Mouse (Mus musculus): Measurements from ENCODE around the gene Ripor2. TPM values are rescaled to one million over a fixed set of nuclear protein-coding genes. Genes with fewer than 3 reads are reported as not detected.

The Ripor2 gene
- polyA plus RNA-seq (2011; ENCODE audit: insufficient read depth, insufficient read length, low replicate concordance, missing spikeins): 22.5 and 41.4 TPM in 2 replicates

GRCm38 (mm10) chr13:24581833-24582232 lies at the start of gene Ripor2:
Ripor2 (plus strand) TSS chr13:24582189.
- no peak for TF ChIP-seq CTCF (IDR thresholded peaks at IDR 0.05; ENCODE audit: control insufficient read depth, insufficient read depth, low read length)
- TF ChIP-seq POLR2A (IDR thresholded peaks at IDR 0.05; ENCODE audit: borderline replicate concordance, control insufficient read depth, low read depth, low read length): no peak
- peak within 1 kb of the TSS; percentile 22; the same call in 1 of the 2 replicates for H3K27ac ChIP-seq (ENCODE audit: control insufficient read depth, insufficient read depth, low read depth, low read length, poor library complexity)
- 96% methylated on average over 10 of the region's 10 CpGs for WGBS
- peaks cover 3% of the 10 kb centered on the region; the same call in 1 of the 2 replicates for H3K4me1 ChIP-seq (ENCODE audit: control insufficient read depth, insufficient read depth, low read length)
- no peak within 1 kb of the TSS for H3K4me3 ChIP-seq (replicated peaks; ENCODE audit: control insufficient read depth, low read depth, low read length)

GRCm38 (mm10) chr13:24536531-24537167 lies 45.3 kb upstream of the Ripor2 start:
- H3K4me1 ChIP-seq (ENCODE audit: control insufficient read depth, insufficient read depth, low read length): no peaks in the 10 kb centered on the region; the same call in 1 of the 2 replicates
- no peak overlapping the region for H3K27ac ChIP-seq (ENCODE audit: control insufficient read depth, insufficient read depth, low read depth, low read length, poor library complexity)
- TF ChIP-seq POLR2A (IDR thresholded peaks at IDR 0.05; ENCODE audit: borderline replicate concordance, control insufficient read depth, low read depth, low read length): no peak
- TF ChIP-seq CTCF (IDR thresholded peaks at IDR 0.05; ENCODE audit: control insufficient read depth, insufficient read depth, low read length): no peak
- H3K4me3 ChIP-seq (replicated peaks; ENCODE audit: control insufficient read depth, low read depth, low read length): no peak overlapping the region
- WGBS: 84% methylated on average over 6 of the region's 6 CpGs

GRCm38 (mm10) chr13:24538012-24538411 lies 44.0 kb upstream of the Ripor2 start:
- no peaks in the 10 kb centered on the region; the same call in 1 of the 2 replicates for H3K4me1 ChIP-seq (ENCODE audit: control insufficient read depth, insufficient read depth, low read length)
- 91% methylated on average over 2 of the region's 2 CpGs for WGBS
- TF ChIP-seq CTCF (IDR thresholded peaks at IDR 0.05; ENCODE audit: control insufficient read depth, insufficient read depth, low read length) (peak; percentile 28; the same call in 1 of the 2 replicates), POLR2A (IDR thresholded peaks at IDR 0.05; ENCODE audit: borderline replicate concordance, control insufficient read depth, low read depth, low read length) (no peak)
- no peak overlapping the region for H3K4me3 ChIP-seq (replicated peaks; ENCODE audit: control insufficient read depth, low read depth, low read length)
- no peak overlapping the region for H3K27ac ChIP-seq (ENCODE audit: control insufficient read depth, insufficient read depth, low read depth, low read length, poor library complexity)

- WGBS: 76% methylated on average over 5 of the region's 5 CpGs
- no peaks in the 10 kb centered on the region; the same call in 1 of the 2 replicates for H3K4me1 ChIP-seq (ENCODE audit: control insufficient read depth, insufficient read depth, low read length)
- no peak overlapping the region for H3K4me3 ChIP-seq (replicated peaks; ENCODE audit: control insufficient read depth, low read depth, low read length)
- TF ChIP-seq CTCF (IDR thresholded peaks at IDR 0.05; ENCODE audit: control insufficient read depth, insufficient read depth, low read length) (no peak), POLR2A (IDR thresholded peaks at IDR 0.05; ENCODE audit: borderline replicate concordance, control insufficient read depth, low read depth, low read length) (no peak)
- no peak overlapping the region for H3K27ac ChIP-seq (ENCODE audit: control insufficient read depth, insufficient read depth, low read depth, low read length, poor library complexity)
These were observed 43.0 kb upstream of the Ripor2 start for GRCm38 (mm10) chr13:24538941-24539340.

DNA sequence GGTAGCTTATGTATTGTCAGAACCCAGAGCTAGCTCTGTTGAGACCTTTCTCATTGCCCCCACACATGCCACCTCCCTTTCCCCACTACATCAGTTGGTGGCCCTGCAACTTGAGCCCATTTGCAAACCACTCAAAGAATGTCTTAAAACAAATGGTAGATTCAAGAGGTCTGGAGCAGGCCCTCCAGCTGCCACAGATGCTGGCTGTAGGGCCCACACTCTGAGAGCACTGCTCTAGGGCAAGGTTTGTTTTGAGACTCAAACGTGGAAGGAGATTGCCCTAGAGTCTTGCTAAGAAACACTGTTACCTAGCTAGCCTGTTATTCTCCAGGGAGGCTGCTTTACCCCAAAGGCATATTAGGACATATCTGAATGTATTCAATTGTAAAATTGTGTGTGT lies 36.3 kb upstream of the Ripor2 start:
- Histone ChIP-seq H3K4me1 (ENCODE audit: control insufficient read depth, insufficient read depth, low read length) (peaks cover 4% of the 10 kb centered on the region; the same call in 1 of the 2 replicates), H3K4me3 (replicated peaks; ENCODE audit: control insufficient read depth, low read depth, low read length) (no peak overlapping the region), H3K27ac (ENCODE audit: control insufficient read depth, insufficient read depth, low read depth, low read length, poor library complexity) (no peak overlapping the region)
- TF ChIP-seq CTCF (IDR thresholded peaks at IDR 0.05; ENCODE audit: control insufficient read depth, insufficient read depth, low read length) (no peak), POLR2A (IDR thresholded peaks at IDR 0.05; ENCODE audit: borderline replicate concordance, control insufficient read depth, low read depth, low read length) (no peak)
- 90% methylated on average over 1 of the region's 1 CpGs for WGBS

GRCm38 (mm10) chr13:24546801-24547459 lies 35.1 kb upstream of the Ripor2 start:
- no peak overlapping the region for H3K27ac ChIP-seq (ENCODE audit: control insufficient read depth, insufficient read depth, low read depth, low read length, poor library complexity)
- 71% methylated on average over 12 of the region's 12 CpGs for WGBS
- H3K4me1 ChIP-seq (ENCODE audit: control insufficient read depth, insufficient read depth, low read length): peaks cover 4% of the 10 kb centered on the region; the same call in 1 of the 2 replicates
- no peak for TF ChIP-seq POLR2A (IDR thresholded peaks at IDR 0.05; ENCODE audit: borderline replicate concordance, control insufficient read depth, low read depth, low read length)
- no peak for TF ChIP-seq CTCF (IDR thresholded peaks at IDR 0.05; ENCODE audit: control insufficient read depth, insufficient read depth, low read length)
- H3K4me3 ChIP-seq (replicated peaks; ENCODE audit: control insufficient read depth, low read depth, low read length): no peak overlapping the region

DNA sequence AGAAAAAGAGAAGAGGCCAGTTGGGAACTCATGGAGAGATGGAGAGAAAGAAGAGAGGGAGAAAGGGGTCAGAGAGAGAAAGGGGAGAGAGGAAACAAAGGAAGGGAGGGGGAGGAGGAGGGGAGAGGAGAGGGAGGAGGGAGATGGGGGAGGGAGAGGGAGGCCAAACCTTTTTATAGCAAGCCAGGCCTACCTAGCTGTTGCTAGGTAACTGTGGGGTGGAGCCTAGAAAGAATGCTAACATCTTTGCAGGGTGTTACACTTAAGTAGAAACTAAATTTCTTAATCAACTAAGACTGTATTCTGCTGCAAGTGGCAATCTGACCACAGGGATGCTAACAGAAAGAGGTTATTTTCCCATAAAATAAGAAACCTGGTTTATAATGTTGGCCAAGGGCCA lies 33.1 kb upstream of the Ripor2 start:
- peaks cover 8% of the 10 kb centered on the region; the same call in 1 of the 2 replicates for H3K4me1 ChIP-seq (ENCODE audit: control insufficient read depth, insufficient read depth, low read length)
- no peak overlapping the region for H3K27ac ChIP-seq (ENCODE audit: control insufficient read depth, insufficient read depth, low read depth, low read length, poor library complexity)
- no peak overlapping the region for H3K4me3 ChIP-seq (replicated peaks; ENCODE audit: control insufficient read depth, low read depth, low read length)
- TF ChIP-seq CTCF (IDR thresholded peaks at IDR 0.05; ENCODE audit: control insufficient read depth, insufficient read depth, low read length) (no peak), POLR2A (IDR thresholded peaks at IDR 0.05; ENCODE audit: borderline replicate concordance, control insufficient read depth, low read depth, low read length) (no peak)

Measured in bone marrow, adult 2 months (tissue).